Mouse (Mus musculus) stomach, postnatal 0 days (tissue): Measurements from ENCODE around the gene Lypd3.

Experiments used
- CTCF ChIP-seq: IDR thresholded peaks from 2 replicates; pipeline ENCODE4 v1.5.1; 2016; ENCODE audit warnings: antibody characterized with exemption, low read depth, mild to moderate bottlenecking, moderate library complexity
- EP300 ChIP-seq: optimal IDR thresholded peaks from 2 replicates; pipeline ENCODE3; 2016; ENCODE audit warnings: antibody characterized with exemption

- no peak for TF ChIP-seq EP300
- TF ChIP-seq CTCF = no peak
Observed at GRCm38 (mm10) chr7:24637046-24637445, 696 bp downstream of the Lypd3 start.
